9 mouse cellular contexts compared by ENCODE assay signal in genomic region chr10:75558515-75558914, GRCm38 (mm10). TPM values are rescaled to one million over a fixed set of nuclear protein-coding genes. Genes with fewer than 3 reads are reported as not detected.
A peak's percentile ranks its signal among the peaks of the same experiment; 100 is the strongest.
DNase-seq lines count a peak whose midpoint lies in the region; ATAC-seq and TF ChIP-seq lines count a peak whose summit lies in the region.
"Had no signal": no experiment of that assay in that cellular context is flagged by ENCODE, and none has a peak within 500 bp of the region (broad histone marks: within the 10 kb centered on the region; RNA-seq: fewer than 3 reads in every experiment).

No protein-coding gene starts in this region.

- peak overlapping the region; percentile 95 for H3K9ac ChIP-seq in hindbrain, embryonic 13.5 days
- H3K9ac ChIP-seq in midbrain, embryonic 14.5 days (replicated peaks; ENCODE audit: low read length) = peak overlapping the region; percentile 95
- H3K9ac ChIP-seq: lung, embryonic 15.5 days had no signal

- no peaks in the 10 kb centered on the region for H3K27me3 ChIP-seq in kidney, adult 2 months (replicated peaks; ENCODE audit: control insufficient read depth, insufficient read depth, low read length)
- no peaks in the 10 kb centered on the region for H3K27me3 ChIP-seq in cerebellum, adult 2 months (ENCODE audit: control insufficient read depth, insufficient read depth, low read length)
- H3K27me3 ChIP-seq in hindbrain, embryonic 13.5 days = peaks cover 26% of the 10 kb centered on the region
- no peaks in the 10 kb centered on the region for H3K27me3 ChIP-seq in midbrain, embryonic 14.5 days (ENCODE audit: control insufficient read depth, insufficient read depth, low read length)

- peak; percentile 12 for ATAC-seq in hindbrain, embryonic 13.5 days (ENCODE audit: low FRiP score)
- peak; percentile 17; the same call in 1 of the 2 replicates for ATAC-seq in midbrain, embryonic 14.5 days (ENCODE audit: low FRiP score, low TSS enrichment)

- DNase-seq in kidney, adult 2 months = peak; percentile 45
- DNase-seq in kidney, postnatal 10 days = no peak
- DNase-seq in cerebellum, adult 2 months = peak; percentile 77 to 86
- peak; percentile 71 for DNase-seq in midbrain, embryonic 14.5 days
- no peak for DNase-seq in yolk sac, embryonic 10.5 days (ENCODE audit: low spot score)
- no peak for DNase-seq in urinary bladder, postnatal 10 days (ENCODE audit: low spot score)
- no peak for DNase-seq in adrenal gland, adult (ENCODE audit: inconsistent age in 2 of 2, low spot score in 1 of 2)

- H3K4me2 ChIP-seq in hindbrain, embryonic 13.5 days = peak overlapping the region; percentile 91
- H3K4me2 ChIP-seq in midbrain, embryonic 14.5 days (ENCODE audit: low read length) = peak overlapping the region; percentile 91

- H3K4me3 ChIP-seq in kidney, adult 2 months (ENCODE audit: insufficient read depth, low read depth, low read length) = no peak overlapping the region
- peak overlapping the region; percentile 93 for H3K4me3 ChIP-seq in cerebellum, adult 2 months (replicated peaks; ENCODE audit: insufficient read depth, low read depth, low read length)
- peak overlapping the region; percentile 68 for H3K4me3 ChIP-seq in hindbrain, embryonic 13.5 days
- H3K4me3 ChIP-seq in midbrain, embryonic 14.5 days (replicated peaks; ENCODE audit: low read depth, low read length) = peak overlapping the region; percentile 68

- no peak for TF ChIP-seq POLR2A in kidney, adult 2 months (IDR thresholded peaks at IDR 0.05; ENCODE audit: low read depth, low read length)
- TF ChIP-seq POLR2A in cerebellum, adult 2 months (IDR thresholded peaks at IDR 0.05; ENCODE audit: borderline replicate concordance, insufficient read depth, low read length) = no peak; the same call in 1 of the 2 replicates

- H3K27ac ChIP-seq in kidney, adult 2 months (ENCODE audit: insufficient read depth, low read depth, low read length) = no peak overlapping the region
- peak overlapping the region; percentile 72 for H3K27ac ChIP-seq in cerebellum, adult 2 months (ENCODE audit: insufficient read depth, low read length)
- H3K27ac ChIP-seq in hindbrain, embryonic 13.5 days = peak overlapping the region; percentile 97
- peak overlapping the region; percentile 96 for H3K27ac ChIP-seq in midbrain, embryonic 14.5 days (replicated peaks; ENCODE audit: low read depth, low read length)
- H3K27ac ChIP-seq: lung, embryonic 15.5 days had no signal

- WGBS in kidney, adult 2 months = 35% methylated on average over 3 of the region's 3 CpGs
- WGBS in cerebellum, adult 2 months = 1% methylated on average over 3 of the region's 3 CpGs
- 23% methylated on average over 3 of the region's 3 CpGs for WGBS in hindbrain, embryonic 13.5 days
- 13% methylated on average over 3 of the region's 3 CpGs for WGBS in midbrain, embryonic 14.5 days

- no peak for TF ChIP-seq CTCF in kidney, adult 2 months (conservative IDR thresholded peaks at IDR 0.05; ENCODE audit: insufficient read depth, insufficient read length, low read depth, low read length)
- TF ChIP-seq CTCF in cerebellum, adult 2 months (IDR thresholded peaks at IDR 0.05; ENCODE audit: borderline replicate concordance, insufficient read depth, low read depth, low read length) = no peak

- H3K36me3 ChIP-seq in kidney, adult 2 months (ENCODE audit: control insufficient read depth, insufficient read depth, low read length) = no peaks in the 10 kb centered on the region
- peaks cover 32% of the 10 kb centered on the region for H3K36me3 ChIP-seq in hindbrain, embryonic 13.5 days
- H3K36me3 ChIP-seq in midbrain, embryonic 14.5 days (ENCODE audit: control insufficient read depth, insufficient read depth, low read length) = peaks cover 26% of the 10 kb centered on the region
- H3K36me3 ChIP-seq: lung, embryonic 15.5 days had no signal

- 0 out of 2 replicates have a peak, but pooled peaks cover 3% of the 10 kb centered on the region for H3K4me1 ChIP-seq in kidney, adult 2 months (ENCODE audit: control insufficient read depth, insufficient read depth, low read length)
- peaks cover 23% of the 10 kb centered on the region for H3K4me1 ChIP-seq in cerebellum, adult 2 months (ENCODE audit: control insufficient read depth, insufficient read depth, low read length)
- peaks cover 58% of the 10 kb centered on the region for H3K4me1 ChIP-seq in hindbrain, embryonic 13.5 days (replicated peaks)
- H3K4me1 ChIP-seq in midbrain, embryonic 14.5 days (ENCODE audit: control insufficient read depth, insufficient read depth, low read length) = peaks cover 38% of the 10 kb centered on the region

- H3K9me3 ChIP-seq in hindbrain, embryonic 13.5 days = no peaks in the 10 kb centered on the region
- no peaks in the 10 kb centered on the region for H3K9me3 ChIP-seq in midbrain, embryonic 14.5 days (ENCODE audit: control insufficient read depth, low read length)
- H3K9me3 ChIP-seq: lung, embryonic 15.5 days had no signal

RNA-seq across cellular contexts. Expression of gene Lrrc75b, which starts 1.6 kb away (rescaled TPM):
- 2.1 and 2.2 TPM in 2 replicates for polyA plus RNA-seq in kidney, adult 2 months (2012; rRNA removed)
- 22.3 and 23.8 TPM in 2 replicates for polyA plus RNA-seq in cerebellum, adult 2 months (2012; rRNA removed)
- polyA plus RNA-seq in hindbrain, embryonic 13.5 days (2015; fragmentation: Nextera tagmentation; extraction: Ambion mirVana) = 24.8 and 27.3 TPM in 2 replicates
- polyA plus RNA-seq in midbrain, embryonic 14.5 days (2014; fragmentation: Nextera tagmentation; extraction: Ambion mirVana) = 30.4 and 32.9 TPM in 2 replicates

RNA-seq across cellular contexts. Expression of gene Ggt1, which starts 2.9 kb away (rescaled TPM):
- 881 and 1,007 TPM in 2 replicates for polyA plus RNA-seq in kidney, adult 2 months (2012; rRNA removed)
- polyA plus RNA-seq in cerebellum, adult 2 months (2012; rRNA removed) = 3.2 and 3.5 TPM in 2 replicates
- polyA plus RNA-seq in hindbrain, embryonic 13.5 days (2015; fragmentation: Nextera tagmentation; extraction: Ambion mirVana) = 1.2 and 1.8 TPM in 2 replicates
- 2.3 and 2.6 TPM in 2 replicates for polyA plus RNA-seq in midbrain, embryonic 14.5 days (2014; fragmentation: Nextera tagmentation; extraction: Ambion mirVana)

RNA-seq across cellular contexts. Expression of gene Ggt5, which starts 30.6 kb away (rescaled TPM):
- polyA plus RNA-seq in kidney, adult 2 months (2012; rRNA removed) = 34.5 and 48.3 TPM in 2 replicates
- 4.0 and 6.2 TPM in 2 replicates for polyA plus RNA-seq in cerebellum, adult 2 months (2012; rRNA removed)
- 1.9 TPM in 2 replicates for polyA plus RNA-seq in hindbrain, embryonic 13.5 days (2015; fragmentation: Nextera tagmentation; extraction: Ambion mirVana)
- 0.97 and 1.9 TPM in 2 replicates for polyA plus RNA-seq in midbrain, embryonic 14.5 days (2014; fragmentation: Nextera tagmentation; extraction: Ambion mirVana)

RNA-seq across cellular contexts. Expression of gene Gucd1, which starts 40.7 kb away (rescaled TPM):
- polyA plus RNA-seq in kidney, adult 2 months (2012; rRNA removed) = 124 and 164 TPM in 2 replicates
- 20.7 and 21.5 TPM in 2 replicates for polyA plus RNA-seq in cerebellum, adult 2 months (2012; rRNA removed)
- polyA plus RNA-seq in hindbrain, embryonic 13.5 days (2015; fragmentation: Nextera tagmentation; extraction: Ambion mirVana) = 22.3 and 22.9 TPM in 2 replicates
- 22.4 and 31.5 TPM in 2 replicates for polyA plus RNA-seq in midbrain, embryonic 14.5 days (2014; fragmentation: Nextera tagmentation; extraction: Ambion mirVana)

RNA-seq across cellular contexts. Expression of gene Snrpd3, which starts 41.2 kb away (rescaled TPM):
- 27.0 and 41.2 TPM in 2 replicates for polyA plus RNA-seq in kidney, adult 2 months (2012; rRNA removed)
- polyA plus RNA-seq in cerebellum, adult 2 months (2012; rRNA removed) = 57.8 and 59.5 TPM in 2 replicates
- polyA plus RNA-seq in hindbrain, embryonic 13.5 days (2015; fragmentation: Nextera tagmentation; extraction: Ambion mirVana) = 148 and 153 TPM in 2 replicates
- polyA plus RNA-seq in midbrain, embryonic 14.5 days (2014; fragmentation: Nextera tagmentation; extraction: Ambion mirVana) = 126 and 140 TPM in 2 replicates

Comparison
In these comparisons a context has a peak if more than half of its experiments do, and no peak if none do; other contexts are left out.
1. DNase-seq: peak in kidney, adult 2 months (single experiment), cerebellum, adult 2 months (2 of 2) and midbrain, embryonic 14.5 days (single experiment); none in kidney, postnatal 10 days (single experiment), yolk sac, embryonic 10.5 days (single experiment), urinary bladder, postnatal 10 days (single experiment) and adrenal gland, adult (0 of 2).
2. RNA of gene Ggt1, which starts 2.9 kb away (polyA plus RNA-seq): 881 to 1,007 TPM in kidney, adult 2 months; 3.2 to 3.5 TPM in cerebellum, adult 2 months, 2.3 to 2.6 TPM in midbrain, embryonic 14.5 days and 1.2 to 1.8 TPM in hindbrain, embryonic 13.5 days; every median in the first group is over 100 times any median in the second.